Mouse (Mus musculus) cortical plate, adult 2 months (tissue): ENCODE results near the gene Cela2a.

ENCODE experiments used
- CTCF ChIP-seq: fragments of 200-500 bp; IDR thresholded peaks from 2 replicates; pipeline ENCODE4 v1.5.1; 2011; ENCODE audit warnings: mild to moderate bottlenecking, control low read depth, low read length; ENCODE audit not compliant: insufficient read depth; ENCODE audit errors: extremely low read depth
- POLR2A ChIP-seq: fragments of 200-500 bp; IDR thresholded peaks from 2 replicates; pipeline ENCODE4 v1.6.1; 2011; ENCODE audit warnings: mild to moderate bottlenecking, low read length, control low read depth; ENCODE audit not compliant: insufficient read depth; ENCODE audit errors: extremely low read depth

- TF ChIP-seq CTCF = no peak
- TF ChIP-seq POLR2A = no peak
Observed at GRCm38 (mm10) chr4:141819316-141819715, 6.6 kb downstream of the Cela2a start.
